In the genomic region with DNA sequence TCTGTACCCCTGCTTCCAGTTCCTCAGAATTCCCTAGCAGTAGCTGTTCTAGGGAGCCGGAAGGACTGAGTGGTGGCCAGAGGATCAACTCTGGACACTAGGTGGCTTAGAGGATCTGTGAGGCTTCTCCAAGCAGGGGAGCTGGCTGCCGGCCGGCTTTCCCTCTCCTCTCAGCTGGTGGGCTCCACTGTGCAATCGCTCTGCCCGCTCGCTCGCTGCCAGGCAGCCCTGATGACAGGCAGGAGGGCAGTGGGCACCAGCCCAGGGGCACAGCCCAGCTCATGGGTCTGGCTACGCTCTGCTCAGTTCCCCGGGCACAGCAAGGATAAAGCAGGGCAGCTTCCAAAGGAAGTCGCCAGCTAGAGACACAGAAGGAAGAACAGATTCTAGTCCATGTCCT, we compare ENCODE assay signal across 8 mouse cellular contexts. TPM values are rescaled to one million over a fixed set of nuclear protein-coding genes. Genes with fewer than 3 reads are reported as not detected.
DNase-seq lines count a peak whose midpoint lies in the region; ATAC-seq lines count a peak whose summit lies in the region.

No protein-coding gene starts in this region.

- peak; percentile 23 to 48 for DNase-seq in lung, adult 18-20 months
- DNase-seq in lung, postnatal 25 days (ENCODE audit: low spot score), result no peak
- DNase-seq in embryo, embryonic 9.5 days (ENCODE audit: extremely low spot score), result peak; percentile 62
- DNase-seq in kidney, postnatal 10 days, result peak; percentile 79
- peak; percentile 59 to 69 for DNase-seq in lung, postnatal 4 days
- DNase-seq in urinary bladder, postnatal 10 days (ENCODE audit: low spot score), result no peak

- 14% methylated on average over 10 of the region's 10 CpGs for WGBS in heart, embryonic 15.5 days

- H3K27ac ChIP-seq in heart, embryonic 15.5 days, result peak overlapping the region; percentile 68

- ATAC-seq in heart, embryonic 15.5 days (replicated peaks; ENCODE audit: insufficient number of reproducible peaks, insufficient read depth, low FRiP score, low read depth), result peak; percentile 59; the same call in 1 of the 2 replicates
- no peak for ATAC-seq in megakaryocyte progenitor cell, adult 5-6 weeks (replicated peaks; ENCODE audit: poor library complexity)

- no peaks in the 10 kb centered on the region for H3K36me3 ChIP-seq in heart, embryonic 15.5 days

- H3K9me3 ChIP-seq in heart, embryonic 15.5 days (replicated peaks), result no peaks in the 10 kb centered on the region

- H3K4me3 ChIP-seq in heart, embryonic 15.5 days, result peak overlapping the region; percentile 27; the same call in 1 of the 2 replicates

- peaks cover 86% of the 10 kb centered on the region for H3K4me1 ChIP-seq in heart, embryonic 15.5 days (replicated peaks)

- peak overlapping the region; percentile 48; the same call in 1 of the 2 replicates for H3K9ac ChIP-seq in heart, embryonic 15.5 days

- peaks cover 23% of the 10 kb centered on the region for H3K27me3 ChIP-seq in heart, embryonic 15.5 days

- peak overlapping the region; percentile 58 for H3K4me2 ChIP-seq in heart, embryonic 15.5 days

RNA-seq across cellular contexts. Expression of gene Casz1, which starts 7.7 kb away (rescaled TPM):
- polyA plus RNA-seq in heart, embryonic 15.5 days (2015; fragmentation: Nextera tagmentation; extraction: Ambion mirVana), result 20.7 and 22.6 TPM in 2 replicates
- total RNA-seq in megakaryocyte progenitor cell, adult 5-6 weeks (2015), result 4.7 and 5.5 TPM in 2 replicates
- total RNA-seq in megakaryocyte progenitor cell, adult 5-6 weeks (2017), result 2.4 and 3.5 TPM in 2 replicates

Comparison
In these comparisons a context has a peak if more than half of its experiments do, and no peak if none do; other contexts are left out.
1. DNase-seq: peak in lung, adult 18-20 months (2 of 2), embryo, embryonic 9.5 days (single experiment), kidney, postnatal 10 days (single experiment) and lung, postnatal 4 days (2 of 2); none in lung, postnatal 25 days (single experiment) and urinary bladder, postnatal 10 days (single experiment).